Mouse (Mus musculus): ENCODE data around the gene Agfg1.
A peak's percentile ranks its signal among the peaks of the same experiment; 100 is the strongest.

Agfg1 gene

GRCm38 (mm10) chr1:82839296-82839613, at the start of gene Agfg1:
Gene Agfg1, plus strand, starts transcription at chr1:82839483.
- peak; percentile 94 for DNase-seq (ENCODE audit: low spot score in 2 of 2)

- no peak for DNase-seq (ENCODE audit: low spot score in 2 of 2)
Measured at GRCm38 (mm10) chr1:82791105-82791504, 48.2 kb upstream of the Agfg1 start.

GRCm38 (mm10) chr1:82792238-82792637, 47.0 kb upstream of the Agfg1 start:
- no peak for DNase-seq (ENCODE audit: low spot score in 2 of 2)

- no peak for DNase-seq (ENCODE audit: low spot score in 2 of 2)
Measured at GRCm38 (mm10) chr1:82793110-82793509, 46.2 kb upstream of the Agfg1 start.

GRCm38 (mm10) chr1:82793986-82794385, 45.3 kb upstream of the Agfg1 start:
- DNase-seq (ENCODE audit: low spot score in 2 of 2): peak in 1 of 2 experiments; percentile 54

- DNase-seq (ENCODE audit: low spot score in 2 of 2): no peak
Measured at GRCm38 (mm10) chr1:82795211-82795610, 44.1 kb upstream of the Agfg1 start.

GRCm38 (mm10) chr1:82795702-82796443, 43.4 kb upstream of the Agfg1 start:
- peak in 1 of 2 experiments; percentile 16 for DNase-seq (ENCODE audit: low spot score in 2 of 2)

- DNase-seq (ENCODE audit: low spot score in 2 of 2): no peak
Measured at GRCm38 (mm10) chr1:82797088-82797487, 42.2 kb upstream of the Agfg1 start.

GRCm38 (mm10) chr1:82798304-82798703, 41.0 kb upstream of the Agfg1 start:
- no peak for DNase-seq (ENCODE audit: low spot score in 2 of 2)

- no peak for DNase-seq (ENCODE audit: low spot score in 2 of 2)
Measured at GRCm38 (mm10) chr1:82798922-82799321, 40.4 kb upstream of the Agfg1 start.

GRCm38 (mm10) chr1:82801105-82801783, 38.0 kb upstream of the Agfg1 start:
- DNase-seq (ENCODE audit: low spot score in 2 of 2): peak in 1 of 2 experiments; percentile 12

GRCm38 (mm10) chr1:82803608-82804007, 35.7 kb upstream of the Agfg1 start:
- DNase-seq (ENCODE audit: low spot score in 2 of 2): no peak

- DNase-seq (ENCODE audit: low spot score in 2 of 2): peak in 1 of 2 experiments; percentile 27
Measured at GRCm38 (mm10) chr1:82804059-82804458, 35.2 kb upstream of the Agfg1 start.

GRCm38 (mm10) chr1:82806391-82806790, 32.9 kb upstream of the Agfg1 start:
- no peak for DNase-seq (ENCODE audit: low spot score in 2 of 2)

GRCm38 (mm10) chr1:82807206-82807605, 32.1 kb upstream of the Agfg1 start:
- DNase-seq (ENCODE audit: low spot score in 2 of 2): no peak

GRCm38 (mm10) chr1:82808564-82808963, 30.7 kb upstream of the Agfg1 start:
- no peak for DNase-seq (ENCODE audit: low spot score in 2 of 2)

GRCm38 (mm10) chr1:82811766-82812165, 27.5 kb upstream of the Agfg1 start:
- DNase-seq (ENCODE audit: low spot score in 2 of 2): no peak

GRCm38 (mm10) chr1:82815941-82816716, 23.2 kb upstream of the Agfg1 start:
- DNase-seq (ENCODE audit: low spot score in 2 of 2): no peak

GRCm38 (mm10) chr1:82819366-82819765, 19.9 kb upstream of the Agfg1 start:
- no peak for DNase-seq (ENCODE audit: low spot score in 2 of 2)

GRCm38 (mm10) chr1:82820179-82820578, 19.1 kb upstream of the Agfg1 start:
- no peak for DNase-seq (ENCODE audit: low spot score in 2 of 2)

- DNase-seq (ENCODE audit: low spot score in 2 of 2): no peak
Measured at GRCm38 (mm10) chr1:82820626-82821186, 18.6 kb upstream of the Agfg1 start.

- no peak for DNase-seq (ENCODE audit: low spot score in 2 of 2)
Measured at GRCm38 (mm10) chr1:82821846-82822245, 17.4 kb upstream of the Agfg1 start.
